Mouse (Mus musculus) olfactory bulb, adult 2 months (tissue): Measurements from ENCODE around the gene Olfml2b. TPM values are rescaled to one million over a fixed set of nuclear protein-coding genes. Genes with fewer than 3 reads are reported as not detected.

Experiments used
- H3K27ac ChIP-seq: fragments of 200-500 bp; 2 replicates; pipeline ENCODE4 v1.5.1; 2012; ENCODE audit warnings: low read depth, low read length; ENCODE audit not compliant: insufficient read depth
- H3K4me1 ChIP-seq: fragments of 200-500 bp; 2 replicates; pipeline ENCODE4 v1.6.1; 2012; ENCODE audit warnings: low read length; ENCODE audit not compliant: control insufficient read depth, insufficient read depth
- H3K4me3 ChIP-seq: fragments of 200-500 bp; 2 replicates; pipeline ENCODE4 v1.5.1; 2012; ENCODE audit warnings: mild to moderate bottlenecking, low read depth, low read length, moderate library complexity; ENCODE audit not compliant: insufficient read depth
- CTCF ChIP-seq: fragments of 200-500 bp; IDR thresholded peaks from 2 replicates; pipeline ENCODE4 v1.5.1; 2012; ENCODE audit warnings: low read depth, mild to moderate bottlenecking, low read length, moderate library complexity; ENCODE audit not compliant: insufficient read depth
- POLR2A ChIP-seq: fragments of 200-500 bp; IDR thresholded peaks from 2 replicates; pipeline ENCODE4 v1.6.1; 2012; ENCODE audit warnings: mild to moderate bottlenecking, low read depth, low read length, moderate library complexity; ENCODE audit not compliant: insufficient read depth
- WGBS: fragments of 180-500 bp; shearing (Covaris S2); methylation state at CpG from one replicate; pipeline ENCODE4 v1.1.7; 2018; 5-methylcytosine and 5-hydroxymethylcytosine counted together
- polyA plus RNA-seq: library from polyadenylated mRNA; stranded (reverse); fragments of >200 nt; gene quantifications from 2 replicates; pipeline ENCODE4 v1.2.4, GENCODE M21; 2012; ENCODE audit warnings: low replicate concordance; ENCODE audit not compliant: missing spikeins, insufficient read depth, insufficient read length

The Olfml2b gene
- polyA plus RNA-seq, 1 experiment, result not detected

- H3K27ac ChIP-seq, result no peak overlapping the region
- 97% methylated on average over 3 of the region's 3 CpGs for WGBS
- TF ChIP-seq POLR2A, result no peak
- no peak for TF ChIP-seq CTCF
- H3K4me3 ChIP-seq, result no peak overlapping the region
- H3K4me1 ChIP-seq, result peaks cover 6% of the 10 kb centered on the region
Measured at GRCm38 (mm10) chr1:170700496-170701027, 56.2 kb downstream of the Olfml2b start.

- H3K4me3 ChIP-seq, result no peak overlapping the region
- TF ChIP-seq CTCF, result no peak
- TF ChIP-seq POLR2A, result no peak
- H3K4me1 ChIP-seq, result peaks cover 6% of the 10 kb centered on the region
- no peak overlapping the region for H3K27ac ChIP-seq
- 72% methylated on average over 3 of the region's 3 CpGs for WGBS
Measured at GRCm38 (mm10) chr1:170701178-170701577, 56.8 kb downstream of the Olfml2b start.

- Histone ChIP-seq H3K27ac (no peak overlapping the region), H3K4me3 (no peak overlapping the region), H3K4me1 (peaks cover 6% of the 10 kb centered on the region)
- WGBS, result 90% methylated on average over 8 of the region's 8 CpGs
- TF ChIP-seq POLR2A (no peak), CTCF (no peak)
Measured at GRCm38 (mm10) chr1:170701582-170701981, 57.2 kb downstream of the Olfml2b start.

GRCm38 (mm10) chr1:170702263-170702662 lies 57.9 kb downstream of the Olfml2b start:
- WGBS, result 89% methylated on average over 2 of the region's 2 CpGs
- Histone ChIP-seq H3K4me1 (peaks cover 6% of the 10 kb centered on the region), H3K27ac (no peak overlapping the region), H3K4me3 (no peak overlapping the region)
- TF ChIP-seq POLR2A, result no peak
- TF ChIP-seq CTCF, result no peak

GRCm38 (mm10) chr1:170702958-170703357 lies 58.6 kb downstream of the Olfml2b start:
- TF ChIP-seq POLR2A (no peak), CTCF (no peak)
- WGBS, result 92% methylated on average over 6 of the region's 6 CpGs

GRCm38 (mm10) chr1:170704103-170704502 lies 59.8 kb downstream of the Olfml2b start:
- no peak overlapping the region for H3K27ac ChIP-seq
- no peak for TF ChIP-seq CTCF
- no peak for TF ChIP-seq POLR2A
- no peak overlapping the region for H3K4me3 ChIP-seq
- peaks cover 4% of the 10 kb centered on the region; the same call in 1 of the 2 replicates for H3K4me1 ChIP-seq
- WGBS, result 85% methylated on average over 6 of the region's 6 CpGs

More at GRCm38 (mm10) chr1:170702958-170703357, 58.6 kb downstream of the Olfml2b start:
- Histone ChIP-seq H3K4me3 (no peak overlapping the region), H3K4me1 (peaks cover 6% of the 10 kb centered on the region), H3K27ac (no peak overlapping the region)

- WGBS, result 28% methylated on average over 4 of the region's 4 CpGs
- TF ChIP-seq POLR2A, result no peak
- TF ChIP-seq CTCF, result no peak
- Histone ChIP-seq H3K4me1 (peaks cover 2% of the 10 kb centered on the region; the same call in 1 of the 2 replicates), H3K4me3 (no peak overlapping the region), H3K27ac (no peak overlapping the region)
Measured at GRCm38 (mm10) chr1:170704911-170705594, 60.7 kb downstream of the Olfml2b start.

GRCm38 (mm10) chr1:170706046-170706445 lies 61.7 kb downstream of the Olfml2b start:
- 77% methylated on average over 4 of the region's 4 CpGs for WGBS

GRCm38 (mm10) chr1:170709034-170709433 lies 64.7 kb downstream of the Olfml2b start:
- WGBS, result 84% methylated on average over 3 of the region's 3 CpGs
- H3K4me1 ChIP-seq, result no peaks in the 10 kb centered on the region; the same call in 1 of the 2 replicates
- no peak overlapping the region for H3K27ac ChIP-seq
- TF ChIP-seq POLR2A, result no peak
- no peak overlapping the region for H3K4me3 ChIP-seq

More at GRCm38 (mm10) chr1:170706046-170706445, 61.7 kb downstream of the Olfml2b start:
- no peak overlapping the region for H3K4me3 ChIP-seq
- no peak overlapping the region for H3K27ac ChIP-seq
- TF ChIP-seq CTCF (no peak), POLR2A (no peak)
- no peaks in the 10 kb centered on the region; the same call in 1 of the 2 replicates for H3K4me1 ChIP-seq
